Mouse (Mus musculus): ENCODE data around the gene Pde3a.

Gene Pde3a

GRCm38 (mm10) chr6:141328071-141328470 lies 79.0 kb downstream of the Pde3a start:
- DNase-seq (ENCODE audit: low spot score): no peak

- DNase-seq (ENCODE audit: low spot score): no peak
Observed at GRCm38 (mm10) chr6:141331464-141331863, 82.4 kb downstream of the Pde3a start.

- DNase-seq (ENCODE audit: low spot score): no peak
Observed at GRCm38 (mm10) chr6:141332613-141333165, 83.6 kb downstream of the Pde3a start.

GRCm38 (mm10) chr6:141333245-141333644 lies 84.2 kb downstream of the Pde3a start:
- peak; percentile 43 for DNase-seq (ENCODE audit: low spot score)

- no peak for DNase-seq (ENCODE audit: low spot score)
Observed at GRCm38 (mm10) chr6:141335878-141336277, 86.8 kb downstream of the Pde3a start.

- no peak for DNase-seq (ENCODE audit: low spot score)
Observed at GRCm38 (mm10) chr6:141336438-141336837, 87.4 kb downstream of the Pde3a start.

- no peak for DNase-seq (ENCODE audit: low spot score)
Observed at GRCm38 (mm10) chr6:141337673-141338072, 88.6 kb downstream of the Pde3a start.

GRCm38 (mm10) chr6:141341385-141341784 lies 92.3 kb downstream of the Pde3a start:
- DNase-seq (ENCODE audit: low spot score): no peak

GRCm38 (mm10) chr6:141347870-141348269 lies 98.8 kb downstream of the Pde3a start:
- no peak for DNase-seq (ENCODE audit: low spot score)

GRCm38 (mm10) chr6:141348542-141348941 lies 99.5 kb downstream of the Pde3a start:
- DNase-seq (ENCODE audit: low spot score): no peak

GRCm38 (mm10) chr6:141350261-141350660 lies 101.2 kb downstream of the Pde3a start:
- DNase-seq (ENCODE audit: low spot score): no peak

GRCm38 (mm10) chr6:141352277-141352676 lies 103.2 kb downstream of the Pde3a start:
- peak; percentile 61 for DNase-seq (ENCODE audit: low spot score)

- no peak for DNase-seq (ENCODE audit: low spot score)
Observed at GRCm38 (mm10) chr6:141363664-141364063, 114.6 kb downstream of the Pde3a start.

GRCm38 (mm10) chr6:141367037-141367436 lies 118.0 kb downstream of the Pde3a start:
- DNase-seq (ENCODE audit: low spot score): peak; percentile 66

- no peak for DNase-seq (ENCODE audit: low spot score)
Observed at GRCm38 (mm10) chr6:141372697-141373096, 123.6 kb downstream of the Pde3a start.

- no peak for DNase-seq (ENCODE audit: low spot score)
Observed at GRCm38 (mm10) chr6:141374469-141375057, 125.5 kb downstream of the Pde3a start.

- DNase-seq (ENCODE audit: low spot score): no peak
Observed at GRCm38 (mm10) chr6:141375155-141375554, 126.1 kb downstream of the Pde3a start.

- DNase-seq (ENCODE audit: low spot score): peak; percentile 84
Observed at GRCm38 (mm10) chr6:141380927-141381326, 131.9 kb downstream of the Pde3a start.

- DNase-seq (ENCODE audit: low spot score): peak; percentile 57
Observed at GRCm38 (mm10) chr6:141381473-141381872, 132.4 kb downstream of the Pde3a start.

GRCm38 (mm10) chr6:141381881-141382370 lies 132.9 kb downstream of the Pde3a start:
- DNase-seq (ENCODE audit: low spot score): no peak

- no peak for DNase-seq (ENCODE audit: low spot score)
Observed at GRCm38 (mm10) chr6:141388104-141388503, 139.0 kb downstream of the Pde3a start.

- no peak for DNase-seq (ENCODE audit: low spot score)
Observed at GRCm38 (mm10) chr6:141395926-141396325, 146.9 kb downstream of the Pde3a start.

- DNase-seq (ENCODE audit: low spot score): no peak
Observed at GRCm38 (mm10) chr6:141399411-141399810, 150.3 kb downstream of the Pde3a start.

GRCm38 (mm10) chr6:141403943-141404342 lies 154.9 kb downstream of the Pde3a start:
- DNase-seq (ENCODE audit: low spot score): no peak

Measured in MN1 (cell line).